Mouse (Mus musculus): ENCODE results near the gene Ugt1a9. TPM values are rescaled to one million over a fixed set of nuclear protein-coding genes. Genes with fewer than 3 reads are reported as not detected.

Ugt1a9 gene
- total RNA-seq, 2 experiments from 2014 or later = not detected

- no peak for DNase-seq
- intact Hi-C loops (cut with DNase I) = no loop called here
Measured at GRCm38 (mm10) chr1:88256886-88257663, 186.5 kb downstream of the Ugt1a9 start.

GRCm38 (mm10) chr1:88257681-88258080, 187.1 kb downstream of the Ugt1a9 start:
- intact Hi-C loops (cut with DNase I) = no loop called here
- no peak for DNase-seq

- intact Hi-C loops (cut with DNase I) = no loop called here
- DNase-seq = no peak
Measured at GRCm38 (mm10) chr1:88258361-88258760, 187.8 kb downstream of the Ugt1a9 start.

GRCm38 (mm10) chr1:88258881-88259642, 188.5 kb downstream of the Ugt1a9 start:
- no peak for DNase-seq
- intact Hi-C loops (cut with DNase I) = no loop called here

GRCm38 (mm10) chr1:88259643-88260024, 189.0 kb downstream of the Ugt1a9 start:
- intact Hi-C loops (cut with DNase I) = no loop called here
- no peak for DNase-seq

GRCm38 (mm10) chr1:88260114-88260513, 189.5 kb downstream of the Ugt1a9 start:
- intact Hi-C loops (cut with DNase I) = no loop called here
- no peak for DNase-seq

- intact Hi-C loops (cut with DNase I) = no loop called here
Measured at GRCm38 (mm10) chr1:88260604-88261377, 190.2 kb downstream of the Ugt1a9 start.

GRCm38 (mm10) chr1:88261706-88262105, 191.1 kb downstream of the Ugt1a9 start:
- intact Hi-C loops (cut with DNase I) = no loop called here
- DNase-seq = no peak

More at GRCm38 (mm10) chr1:88260604-88261377, 190.2 kb downstream of the Ugt1a9 start:
- DNase-seq = no peak

GRCm38 (mm10) chr1:88262255-88262654, 191.7 kb downstream of the Ugt1a9 start:
- no peak for DNase-seq
- intact Hi-C loops (cut with DNase I) = no loop called here

GRCm38 (mm10) chr1:88262961-88263360, 192.4 kb downstream of the Ugt1a9 start:
- intact Hi-C loops (cut with DNase I) = no loop called here
- no peak for DNase-seq

GRCm38 (mm10) chr1:88263778-88264177, 193.2 kb downstream of the Ugt1a9 start:
- intact Hi-C loops (cut with DNase I) = no loop called here
- no peak for DNase-seq

- no peak for DNase-seq
- intact Hi-C loops (cut with DNase I) = no loop called here
Measured at GRCm38 (mm10) chr1:88264237-88264868, 193.8 kb downstream of the Ugt1a9 start.

GRCm38 (mm10) chr1:88264869-88265240, 194.3 kb downstream of the Ugt1a9 start:
- DNase-seq = no peak
- intact Hi-C loops (cut with DNase I) = no loop called here

GRCm38 (mm10) chr1:88266123-88266522, 195.5 kb downstream of the Ugt1a9 start:
- DNase-seq = no peak
- intact Hi-C loops (cut with DNase I) = no loop called here

GRCm38 (mm10) chr1:88267489-88267888, 196.9 kb downstream of the Ugt1a9 start:
- no peak for DNase-seq
- intact Hi-C loops (cut with DNase I) = no loop called here

- intact Hi-C loops (cut with DNase I) = no loop called here
- DNase-seq = no peak
Measured at GRCm38 (mm10) chr1:88268070-88268469, 197.5 kb downstream of the Ugt1a9 start.

Other genes starting within 250 kb of the Ugt1a9 start
- gene Dgkd, start 217.5 kb upstream of the Ugt1a9 start, total RNA-seq (2021) = 10 to 100 TPM; 51.1 to 56.3 TPM
- gene Usp40, start 62.2 kb upstream of the Ugt1a9 start, total RNA-seq (2021) = 10 to 100 TPM; 13.2 to 16.5 TPM
- not detected for gene Ugt1a10, start 15.4 kb upstream of the Ugt1a9 start, total RNA-seq (2021)
- not detected for gene Ugt1a8, start 17.0 kb downstream of the Ugt1a9 start, total RNA-seq (2021)
- 1 to 10 TPM; 1.2 to 2.6 TPM for gene Ugt1a7c, start 24.3 kb downstream of the Ugt1a9 start, total RNA-seq (2021)
- 1 to 10 TPM; 1.1 to 1.4 TPM for gene Ugt1a6b, start 32.5 kb downstream of the Ugt1a9 start, total RNA-seq (2021)
- 1 to 10 TPM; 4.0 to 4.1 TPM for gene Ugt1a6a, start 64.0 kb downstream of the Ugt1a9 start, total RNA-seq (2021)
- gene Ugt1a5, start 95.2 kb downstream of the Ugt1a9 start, total RNA-seq (2021) = under 1 TPM; 0.24 to 0.42 TPM
- under 1 TPM in 1 of 2 experiments, not detected in 1; 0.14 TPM for gene Ugt1a2, start 129.8 kb downstream of the Ugt1a9 start, total RNA-seq (2021)
- gene Dnajb3, start 135.0 kb downstream of the Ugt1a9 start, total RNA-seq (2021) = under 1 TPM in 1 of 2 experiments, not detected in 1; 0.33 TPM
- not detected for gene Ugt1a1, start 141.2 kb downstream of the Ugt1a9 start, total RNA-seq (2021)
- gene Mroh2a, start 156.2 kb downstream of the Ugt1a9 start, total RNA-seq (2021) = not detected
- gene Hjurp, start 206.8 kb downstream of the Ugt1a9 start, total RNA-seq (2021) = 10 to 100 TPM; 12.2 to 13.3 TPM
- gene Trpm8, start 206.9 kb downstream of the Ugt1a9 start, total RNA-seq (2021) = not detected

All from heart, postnatal 36 days (tissue).